Mouse (Mus musculus): ENCODE measurements around the gene Lpin3.

- no peak for TF ChIP-seq CTCF (IDR thresholded peaks at IDR 0.05; ENCODE audit: low read depth, low read length)
- no peak for TF ChIP-seq GATA1 (IDR thresholded peaks at IDR 0.05; ENCODE audit: borderline replicate concordance, low read length)
These were observed 2.0 kb downstream of the Lpin3 start for GRCm38 (mm10) chr2:160882436-160882835.
